Mouse (Mus musculus): Measurements from ENCODE around the gene Egfl8.

- no peak for TF ChIP-seq POLR2A (IDR thresholded peaks at IDR 0.05; ENCODE audit: low read depth, low read length)
- TF ChIP-seq CTCF (IDR thresholded peaks at IDR 0.05; ENCODE audit: borderline replicate concordance, insufficient read depth, low read length) = no peak
Measured at GRCm38 (mm10) chr17:34629796-34630603, 14.2 kb upstream of the Egfl8 start.

Measured in embryonic fibroblast, embryonic 13.5 days (primary cell).